Mouse (Mus musculus) CH12.LX (cell line): ENCODE measurements at regions not wholly inside any gene's neighbourhood (a gene's known extent, or its start where the extent isn't known, plus 50 kb on each side); places are given as distances from the start of the nearest gene placed in this dataset.

Experiments
- EP300 ChIP-seq: IDR thresholded peaks from 2 replicates; pipeline ENCODE4 v1.6.1; 2011; ENCODE audit warnings: low read length, improper control_type of control experiment
- MAFK ChIP-seq: IDR thresholded peaks from 2 replicates; pipeline ENCODE4 v1.6.1; 2011; ENCODE audit warnings: low read length, improper control_type of control experiment; ENCODE audit not compliant: insufficient replicate concordance
- MAZ ChIP-seq: IDR thresholded peaks from 2 replicates; pipeline ENCODE4 v1.6.1; 2012; ENCODE audit warnings: low read depth, mild to moderate bottlenecking, inconsistent platforms, low read length, improper control_type of control experiment, moderate library complexity
- POLR2AphosphoS2 ChIP-seq: IDR thresholded peaks from 2 replicates; pipeline ENCODE4 v1.6.1; 2011; ENCODE audit warnings: low read depth, low read length, improper control_type of control experiment
- TBP ChIP-seq: conservative IDR thresholded peaks from 2 replicates; pipeline ENCODE4 v1.6.1; 2011; ENCODE audit warnings: low read depth, low read length, improper control_type of control experiment
- TCF12 ChIP-seq: IDR thresholded peaks from 2 replicates; pipeline ENCODE4 v1.6.1; 2014; ENCODE audit warnings: low read depth, mild to moderate bottlenecking, inconsistent platforms, low read length, improper control_type of control experiment
- USF2 ChIP-seq: conservative IDR thresholded peaks from 2 replicates; pipeline ENCODE4 v1.6.1; 2011; ENCODE audit warnings: low read depth, low read length, improper control_type of control experiment

- no peak for TF ChIP-seq EP300
- no peak for TF ChIP-seq TBP
- TF ChIP-seq USF2, result no peak
- no peak for TF ChIP-seq MAZ
- no peak for TF ChIP-seq POLR2AphosphoS2
- TF ChIP-seq MAFK, result no peak
- no peak for TF ChIP-seq TCF12
Measured at GRCm38 (mm10) chr8:103464777-103465353, 636.6 kb upstream of the Cdh5 start.
